Mouse (Mus musculus): ENCODE results near the gene Actr3. TPM values are rescaled to one million over a fixed set of nuclear protein-coding genes. Genes with fewer than 3 reads are reported as not detected.

Actr3 gene
- polyA plus RNA-seq, 1 experiment from 2014 or later = 214 TPM

DNA sequence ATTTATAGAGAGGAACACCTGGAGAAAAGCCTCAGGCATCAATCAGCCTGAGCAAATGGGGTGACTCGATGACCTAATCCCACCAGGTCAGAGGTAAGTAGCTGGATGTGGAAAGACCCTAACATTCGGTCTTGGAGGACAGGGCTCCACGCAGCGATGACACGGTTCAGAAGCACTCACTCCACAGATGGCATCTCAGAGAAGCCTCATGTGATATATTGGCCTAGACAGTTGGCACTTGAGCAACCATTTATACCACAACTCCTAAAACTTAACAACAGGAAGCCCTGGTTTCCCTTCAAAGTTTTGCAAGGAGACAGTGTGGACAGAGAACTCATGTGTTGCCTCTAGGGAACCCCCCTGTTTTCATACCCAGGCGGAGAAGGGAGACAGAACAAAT is 90.1 kb downstream of the Actr3 start:
- Histone ChIP-seq H3K4me3 (replicated peaks) (no peak overlapping the region), H3K36me3 (no peaks in the 10 kb centered on the region), H3K9ac (replicated peaks) (no peak overlapping the region), H3K9me3 (replicated peaks) (no peaks in the 10 kb centered on the region; the same call in 1 of the 2 replicates), H3K4me1 (no peaks in the 10 kb centered on the region), H3K27ac (replicated peaks) (no peak overlapping the region), H3K4me2 (no peak overlapping the region), H3K27me3 (replicated peaks) (no peaks in the 10 kb centered on the region)
- ATAC-seq (ENCODE audit: low FRiP score) = no peak
- 96% methylated on average over 6 of the region's 6 CpGs for WGBS

DNA sequence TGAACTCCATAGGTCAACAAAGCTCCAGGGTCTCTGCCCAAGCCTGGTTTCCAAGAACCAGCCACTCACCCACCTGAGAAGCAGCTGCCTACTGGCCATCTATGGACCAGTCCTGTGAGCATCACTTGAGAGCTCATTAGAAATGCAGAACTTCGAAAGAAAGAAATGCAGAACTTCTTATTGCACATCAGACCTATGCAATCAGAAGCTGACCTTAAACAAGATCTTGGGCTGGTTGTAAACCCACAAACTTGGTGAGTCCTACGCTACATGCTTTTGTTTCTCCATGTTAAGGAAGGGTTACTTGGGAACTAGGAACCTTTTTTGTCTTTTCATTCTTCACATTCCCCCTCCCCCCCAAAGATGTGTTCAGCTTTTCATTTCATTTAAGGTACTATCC is 92.4 kb downstream of the Actr3 start:
- Histone ChIP-seq H3K4me1 (no peaks in the 10 kb centered on the region), H3K9ac (replicated peaks) (no peak overlapping the region), H3K27ac (replicated peaks) (no peak overlapping the region), H3K36me3 (no peaks in the 10 kb centered on the region), H3K4me3 (replicated peaks) (no peak overlapping the region), H3K27me3 (replicated peaks) (no peaks in the 10 kb centered on the region), H3K9me3 (replicated peaks) (no peaks in the 10 kb centered on the region; the same call in 1 of the 2 replicates), H3K4me2 (no peak overlapping the region)
- WGBS = 83% methylated on average over 2 of the region's 2 CpGs
- ATAC-seq (ENCODE audit: low FRiP score) = no peak

Other genes with a start within 250 kb of the Actr3 start
- gene Slc35f5, start 124.9 kb upstream of the Actr3 start, polyA plus RNA-seq (2015; fragmentation: Nextera tagmentation; extraction: Ambion mirVana) = 35.8 and 41.5 TPM in 2 replicates
- 0.10 and 0.54 TPM in 2 replicates for gene Gpr39, start 241.3 kb upstream of the Actr3 start, polyA plus RNA-seq (2015; fragmentation: Nextera tagmentation; extraction: Ambion mirVana)